Mouse (Mus musculus): ENCODE results near the gene Gchfr.

DNA sequence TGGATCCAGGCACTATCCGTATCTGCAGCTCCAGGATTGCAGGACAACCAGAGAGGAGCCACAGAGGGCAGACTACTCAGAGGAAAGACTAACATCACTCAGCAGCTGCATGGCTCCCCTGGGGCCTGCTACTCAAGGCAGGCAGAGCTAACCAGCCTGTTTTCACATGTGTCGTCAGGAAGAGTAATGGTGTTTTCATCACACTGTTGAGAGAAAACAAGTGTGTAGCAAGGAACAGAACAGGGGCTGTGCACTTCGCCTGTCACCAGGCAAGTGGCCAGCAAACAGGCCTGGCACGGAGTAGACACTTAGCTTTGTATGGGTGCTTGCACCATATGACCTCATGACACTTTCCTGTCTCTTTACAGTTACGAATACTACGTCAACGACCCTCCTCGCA is 4.0 kb downstream of the Gchfr start:
- no peak for TF ChIP-seq CTCF (IDR thresholded peaks at IDR 0.05; ENCODE audit: low read depth, low read length)
- TF ChIP-seq POLR2A (IDR thresholded peaks at IDR 0.05; ENCODE audit: insufficient read depth, low read length) = no peak
- TF ChIP-seq EP300 (IDR thresholded peaks at IDR 0.05; ENCODE audit: insufficient read depth, low read depth, low read length) = no peak

Data from ES-Bruce4 (cell line).